Mouse (Mus musculus): ENCODE data around the gene Apobr.

GRCm38 (mm10) chr7:126537820-126538585, 46.7 kb upstream of the Apobr start:
- TF ChIP-seq GATA1 (IDR thresholded peaks at IDR 0.05; ENCODE audit: low read length): no peak
- no peak for TF ChIP-seq TAL1 (IDR thresholded peaks at IDR 0.05; ENCODE audit: low read length)

Measured in erythroblast, embryonic 14.5 days (primary cell).